Mouse (Mus musculus) testis, adult 2 months (tissue): ENCODE measurements around the gene Gm20388. TPM values are rescaled to one million over a fixed set of nuclear protein-coding genes. Genes with fewer than 3 reads are reported as not detected.

Experiments
- H3K27ac ChIP-seq: fragments of 200-500 bp; 2 replicates; pipeline ENCODE4 v1.5.1; 2012; ENCODE audit warnings: low read depth, low read length; ENCODE audit not compliant: control insufficient read depth, insufficient read depth
- H3K27me3 ChIP-seq: fragments of 200-500 bp; 2 replicates; pipeline ENCODE4 v1.6.1; 2012; ENCODE audit warnings: mild to moderate bottlenecking, low read length, moderate library complexity; ENCODE audit not compliant: control insufficient read depth, insufficient read depth
- H3K36me3 ChIP-seq: fragments of 200-500 bp; 2 replicates; pipeline ENCODE4 v1.6.1; 2012; ENCODE audit warnings: mild to moderate bottlenecking, low read length; ENCODE audit not compliant: control insufficient read depth, insufficient read depth
- H3K4me1 ChIP-seq: fragments of 200-500 bp; 2 replicates; pipeline ENCODE4 v1.6.1; 2012; ENCODE audit warnings: low read length; ENCODE audit not compliant: control insufficient read depth, insufficient read depth
- H3K4me3 ChIP-seq: fragments of 200-500 bp; 2 replicates; pipeline ENCODE4 v1.5.1; 2012; ENCODE audit warnings: low read depth, mild to moderate bottlenecking, low read length, moderate library complexity, mixed read lengths; ENCODE audit not compliant: control insufficient read depth
- CTCF ChIP-seq: fragments of 200-500 bp; IDR thresholded peaks from 2 replicates; pipeline ENCODE4 v1.5.1; 2012; ENCODE audit warnings: low read depth, mild to moderate bottlenecking, inconsistent platforms, low read length, moderate library complexity; ENCODE audit not compliant: control insufficient read depth, insufficient read depth, insufficient replicate concordance
- POLR2A ChIP-seq: fragments of 200-500 bp; IDR thresholded peaks from 2 replicates; pipeline ENCODE4 v1.6.1; 2012; ENCODE audit warnings: low read depth, mild to moderate bottlenecking, inconsistent platforms, low read length, moderate library complexity; ENCODE audit not compliant: control insufficient read depth
- polyA plus RNA-seq: library from polyadenylated mRNA; depleted of rRNA; stranded (reverse); fragments of >200 nt; gene quantifications from 2 replicates; pipeline ENCODE4 v1.2.3, GENCODE M21; 2012

Gm20388 gene
- polyA plus RNA-seq, 1 experiment = 5.6 TPM

DNA sequence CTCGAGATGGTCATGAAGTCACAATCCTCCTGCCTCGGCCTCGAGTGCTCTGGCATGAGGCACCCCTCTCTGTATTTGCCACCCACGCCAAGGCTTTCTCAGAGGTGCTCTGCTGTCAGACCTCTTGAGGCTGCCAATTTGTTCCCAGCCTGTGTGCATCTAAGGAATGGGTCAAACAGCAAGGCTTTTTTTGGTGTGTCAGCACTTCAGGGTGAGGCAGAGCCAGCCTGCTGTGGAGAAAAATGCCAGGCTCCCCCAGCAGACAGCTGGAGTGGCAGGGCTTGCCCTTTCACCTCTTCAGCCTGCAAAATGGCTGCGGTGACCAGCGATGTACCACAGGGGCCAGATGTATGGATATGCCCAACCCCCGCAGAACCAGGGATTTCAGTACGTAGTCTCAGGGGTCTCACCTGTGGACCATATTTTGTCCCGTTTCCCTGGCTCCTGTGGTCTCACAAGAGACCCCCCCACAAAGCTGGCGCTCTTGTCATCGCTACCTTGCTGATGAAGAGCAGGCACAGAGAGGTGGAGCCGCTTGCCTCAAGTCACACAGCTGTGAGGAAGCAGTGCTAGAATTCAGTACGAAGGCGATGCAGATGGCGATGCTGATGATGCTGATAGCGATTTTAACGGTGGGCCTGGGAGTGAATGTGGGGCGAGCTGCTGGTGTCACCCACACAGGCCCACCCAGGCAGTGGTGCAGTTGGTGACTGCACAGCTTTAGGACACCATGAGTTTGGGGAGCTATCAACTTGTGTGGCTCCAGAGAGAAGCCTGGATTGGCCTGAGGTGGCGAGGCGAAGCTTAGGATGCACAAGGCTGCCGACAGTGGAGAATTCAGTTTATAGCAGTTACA lies 840.8 kb downstream of the Gm20388 start:
- TF ChIP-seq CTCF (no peak), POLR2A (no peak)
- Histone ChIP-seq H3K4me3 (no peak overlapping the region), H3K36me3 (no peaks in the 10 kb centered on the region), H3K27ac (peak overlapping the region; percentile 71), H3K27me3 (no peaks in the 10 kb centered on the region), H3K4me1 (peaks cover 13% of the 10 kb centered on the region)

- Histone ChIP-seq H3K27ac (no peak overlapping the region; the same call in 1 of the 2 replicates), H3K27me3 (no peaks in the 10 kb centered on the region), H3K4me1 (peaks cover 13% of the 10 kb centered on the region)
These were observed 841.4 kb downstream of the Gm20388 start for GRCm38 (mm10) chr8:120752082-120752452.

DNA sequence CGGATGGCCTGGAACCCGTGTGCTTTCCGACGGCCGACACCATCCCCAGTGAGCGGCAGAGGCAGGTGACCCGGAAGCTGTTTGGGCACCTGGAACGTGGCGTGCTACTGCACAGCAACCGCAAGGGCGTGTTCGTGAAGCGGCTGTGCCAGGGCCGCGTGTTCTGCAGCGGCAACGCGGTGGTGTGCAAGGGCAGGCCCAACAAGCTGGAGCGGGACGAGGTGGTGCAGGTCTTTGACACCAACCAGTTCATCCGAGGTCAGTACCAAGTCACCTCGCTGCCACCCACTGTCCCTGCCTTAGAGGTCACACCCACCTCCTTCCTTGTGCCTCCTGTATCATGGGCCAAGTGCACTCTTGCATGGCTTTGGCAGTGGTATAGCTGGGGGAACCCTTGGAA lies 842.8 kb downstream of the Gm20388 start:
- Histone ChIP-seq H3K27ac (no peak overlapping the region), H3K4me1 (peaks cover 13% of the 10 kb centered on the region), H3K4me3 (no peak overlapping the region), H3K27me3 (no peaks in the 10 kb centered on the region), H3K36me3 (no peaks in the 10 kb centered on the region)
- TF ChIP-seq POLR2A (no peak), CTCF (no peak)

More at GRCm38 (mm10) chr8:120752082-120752452, 841.4 kb downstream of the Gm20388 start:
- TF ChIP-seq CTCF = no peak
- no peak for TF ChIP-seq POLR2A
- Histone ChIP-seq H3K36me3 (no peaks in the 10 kb centered on the region), H3K4me3 (no peak overlapping the region)

DNA sequence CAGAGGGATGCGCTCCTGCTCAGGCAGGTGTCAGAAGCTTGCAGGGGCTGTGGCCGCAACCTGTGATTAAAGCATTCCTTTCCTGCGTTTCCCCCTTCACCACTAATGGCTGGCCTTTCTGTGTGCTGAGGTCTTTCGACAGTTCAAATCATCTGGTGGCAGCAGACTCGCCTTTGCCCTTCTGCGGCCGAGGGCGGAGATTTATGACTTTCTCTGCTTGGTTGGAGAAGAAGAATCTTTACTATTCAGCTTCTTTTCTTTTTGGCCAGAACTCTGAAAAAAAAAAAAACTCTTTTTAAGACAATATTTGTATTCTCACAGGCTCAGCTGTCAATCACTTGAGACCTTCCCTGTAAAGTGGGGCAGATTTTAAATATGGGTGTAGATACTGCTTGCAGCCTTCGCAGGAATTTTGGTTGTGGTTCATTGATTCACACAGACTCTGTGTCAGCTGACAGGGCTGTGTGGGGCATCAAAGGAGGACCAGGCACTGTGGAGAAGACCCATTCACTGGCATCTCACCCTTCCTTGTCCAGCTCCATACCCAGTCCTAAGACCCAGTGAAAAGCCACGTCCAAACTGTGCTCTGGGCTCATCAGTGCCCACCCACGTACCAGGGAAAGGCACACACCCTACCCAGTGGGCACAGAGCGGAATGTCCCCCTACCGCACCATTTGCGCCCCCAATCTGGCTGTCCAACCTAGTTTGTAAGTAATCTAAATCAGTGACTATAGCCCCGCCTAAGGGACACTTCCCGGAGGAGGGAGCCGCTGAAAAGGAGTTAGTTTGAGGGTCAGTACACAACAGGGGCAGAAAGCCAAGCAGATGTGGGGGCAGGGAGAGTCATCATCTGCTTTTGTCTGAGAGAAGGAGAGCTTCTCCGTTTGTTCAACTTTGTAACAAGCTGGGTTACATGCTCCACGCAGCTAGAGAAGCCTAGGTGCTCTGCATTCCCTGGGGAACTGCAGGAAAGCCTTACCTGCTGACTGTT lies 845.0 kb downstream of the Gm20388 start:
- Histone ChIP-seq H3K36me3 (no peaks in the 10 kb centered on the region), H3K27me3 (no peaks in the 10 kb centered on the region), H3K27ac (no peak overlapping the region), H3K4me1 (peaks cover 13% of the 10 kb centered on the region), H3K4me3 (no peak overlapping the region)
- TF ChIP-seq POLR2A = no peak
- TF ChIP-seq CTCF = no peak

DNA sequence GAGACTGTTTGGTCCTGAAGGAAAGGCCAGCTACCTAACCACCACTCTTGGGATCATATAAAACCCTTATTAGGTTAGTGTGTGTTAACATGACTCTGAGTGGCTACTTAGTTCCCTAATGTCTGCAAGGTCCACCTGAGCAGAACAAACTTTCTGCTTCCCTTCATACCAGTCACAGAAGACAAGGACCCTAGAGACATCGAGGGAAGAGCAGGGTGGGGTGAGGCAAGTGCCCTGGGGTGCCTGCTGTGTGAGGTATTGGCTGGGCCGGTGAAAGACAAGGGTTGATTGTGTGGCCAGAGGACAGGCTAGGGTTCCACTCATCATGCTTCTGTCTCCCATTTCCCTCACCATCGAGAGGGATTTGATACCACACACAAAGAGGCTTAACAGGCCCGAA lies 847.4 kb downstream of the Gm20388 start:
- H3K4me3 ChIP-seq = no peak overlapping the region
- TF ChIP-seq CTCF = no peak
- TF ChIP-seq POLR2A = no peak
- H3K27me3 ChIP-seq = no peaks in the 10 kb centered on the region
- H3K36me3 ChIP-seq = no peaks in the 10 kb centered on the region
- no peak overlapping the region for H3K27ac ChIP-seq
- H3K4me1 ChIP-seq = peaks cover 7% of the 10 kb centered on the region

DNA sequence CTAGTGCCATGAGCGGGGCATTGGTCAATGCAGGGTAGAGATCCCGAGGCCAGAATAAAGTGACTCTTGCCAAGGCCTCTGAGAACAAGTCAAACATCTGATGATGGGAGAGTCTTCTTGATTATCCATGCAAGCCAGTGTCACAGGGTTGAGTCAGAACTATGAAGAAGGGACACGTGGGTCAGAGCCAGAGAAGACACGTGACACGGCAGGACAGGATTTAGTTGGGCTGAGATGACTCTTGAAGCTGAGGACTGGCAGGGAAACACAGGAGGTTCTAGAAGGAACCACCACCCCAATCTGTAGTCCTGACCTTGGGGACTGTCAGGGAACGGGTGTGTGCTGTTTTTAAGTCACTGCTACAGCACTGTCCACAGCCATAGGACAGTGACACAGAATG lies 849.2 kb downstream of the Gm20388 start:
- no peak for TF ChIP-seq POLR2A
- no peak for TF ChIP-seq CTCF
- Histone ChIP-seq H3K36me3 (no peaks in the 10 kb centered on the region), H3K27me3 (no peaks in the 10 kb centered on the region), H3K4me1 (peaks cover 7% of the 10 kb centered on the region), H3K27ac (no peak overlapping the region), H3K4me3 (no peak overlapping the region)
